Mouse (Mus musculus) spleen, adult 2 months (tissue): ENCODE measurements around the gene 1700013G24Rik. TPM values are rescaled to one million over a fixed set of nuclear protein-coding genes. Genes with fewer than 3 reads are reported as not detected.

Source experiments
- DNase-seq, 2 experiments: peaks; one replicate each; pipeline versions ENCODE4 v3.0.0 to v3.0.0-alpha.2; 2012 to 2021; ENCODE audit warnings: low spot score in 2 of 2, low read depth in 1 of 2
- H3K27ac ChIP-seq: fragments of 200-500 bp; 2 replicates; pipeline ENCODE4 v1.5.1; 2012; ENCODE audit warnings: low read length, inconsistent platforms; ENCODE audit not compliant: insufficient read depth
- H3K27me3 ChIP-seq: fragments of 200-500 bp; 2 replicates; pipeline ENCODE4 v1.6.1; 2012; ENCODE audit warnings: mild to moderate bottlenecking, moderate library complexity, low read length, inconsistent platforms; ENCODE audit not compliant: control insufficient read depth, insufficient read depth
- H3K36me3 ChIP-seq: fragments of 200-500 bp; 2 replicates; pipeline ENCODE4 v1.6.1; 2012; ENCODE audit warnings: mild to moderate bottlenecking, low read length, inconsistent platforms; ENCODE audit not compliant: control insufficient read depth, insufficient read depth
- H3K4me1 ChIP-seq: fragments of 200-500 bp; 2 replicates; pipeline ENCODE4 v1.6.1; 2011; ENCODE audit warnings: inconsistent platforms; ENCODE audit not compliant: control insufficient read depth, insufficient read depth, insufficient read length
- H3K4me3 ChIP-seq: fragments of 200-500 bp; 2 replicates; pipeline ENCODE4 v1.5.1; 2011; ENCODE audit warnings: mild to moderate bottlenecking, inconsistent platforms; ENCODE audit not compliant: insufficient read depth, insufficient read length; ENCODE audit errors: extremely low read depth
- CTCF ChIP-seq: fragments of 200-500 bp; IDR thresholded peaks from 2 replicates; pipeline ENCODE4 v1.5.1; 2011; ENCODE audit warnings: mild to moderate bottlenecking, inconsistent platforms; ENCODE audit not compliant: insufficient read depth, insufficient read length, insufficient replicate concordance; ENCODE audit errors: extremely low read depth
- POLR2A ChIP-seq: fragments of 200-500 bp; IDR thresholded peaks from 2 replicates; pipeline ENCODE4 v1.6.1; 2011; ENCODE audit warnings: low read depth, low read length, inconsistent platforms
- WGBS: fragments of 180-500 bp; shearing (Covaris S2); methylation state at CpG from one replicate; pipeline ENCODE4 v1.1.7; 2018; 5-methylcytosine and 5-hydroxymethylcytosine counted together
- polyA plus RNA-seq: library from polyadenylated mRNA; depleted of rRNA; stranded (reverse); fragments of >200 nt; gene quantifications from 2 replicates; pipeline ENCODE4 v1.2.3, GENCODE M21; 2012

The 1700013G24Rik gene
- polyA plus RNA-seq, 1 experiment: not detected

GRCm38 (mm10) chr4:137497367-137497766, 44.3 kb downstream of the 1700013G24Rik start:
- H3K27me3 ChIP-seq: no peaks in the 10 kb centered on the region
- TF ChIP-seq POLR2A (no peak), CTCF (no peak)
- no peak for DNase-seq
- peaks cover 28% of the 10 kb centered on the region; the same call in 1 of the 2 replicates for H3K4me1 ChIP-seq
- H3K27ac ChIP-seq: peak overlapping the region; percentile 43; the same call in 1 of the 2 replicates
- H3K36me3 ChIP-seq: no peaks in the 10 kb centered on the region
- WGBS: 83% methylated on average over 5 of the region's 5 CpGs
- H3K4me3 ChIP-seq: no peak overlapping the region

- TF ChIP-seq CTCF (no peak), POLR2A (no peak)
- WGBS: 50% methylated on average over 9 of the region's 9 CpGs
- H3K4me1 ChIP-seq: peaks cover 34% of the 10 kb centered on the region; the same call in 1 of the 2 replicates
- H3K27ac ChIP-seq: peak overlapping the region; percentile 43
- no peak overlapping the region for H3K4me3 ChIP-seq
- no peak for DNase-seq
- no peaks in the 10 kb centered on the region for H3K36me3 ChIP-seq
- H3K27me3 ChIP-seq: no peaks in the 10 kb centered on the region
Measured at GRCm38 (mm10) chr4:137497892-137498722, 45.0 kb downstream of the 1700013G24Rik start.

DNA sequence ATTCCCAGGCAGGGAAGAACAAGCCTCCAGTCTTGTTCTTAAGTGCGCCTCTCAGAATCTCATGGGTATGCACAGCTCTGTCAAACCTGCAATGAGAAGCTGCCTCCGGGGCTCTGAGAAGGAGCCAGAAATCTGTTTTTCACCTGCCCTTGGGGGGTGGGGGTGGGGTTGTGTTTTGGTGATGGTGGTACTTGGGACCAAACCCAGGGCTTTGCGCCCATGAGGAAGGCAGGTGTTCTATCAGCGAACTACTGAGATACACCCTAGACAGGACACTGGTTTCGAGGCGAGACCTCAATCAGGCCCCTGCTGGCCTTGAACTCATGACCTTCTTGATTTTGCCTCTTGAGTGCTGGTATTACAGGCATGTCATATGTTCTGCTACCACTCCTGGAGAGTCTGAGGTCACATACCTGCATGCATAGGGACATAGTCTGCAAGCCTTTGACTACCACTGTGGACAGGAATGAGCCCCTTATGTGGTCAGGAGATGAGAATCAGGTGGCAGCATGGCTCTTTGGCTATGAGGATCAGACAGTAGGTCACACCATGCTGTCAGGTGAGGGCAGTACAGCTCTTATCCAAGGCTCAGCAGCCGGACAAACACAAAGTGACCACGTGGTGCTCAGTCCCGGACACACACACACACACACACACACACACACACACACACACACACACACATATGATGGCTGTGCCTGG, 45.9 kb downstream of the 1700013G24Rik start:
- TF ChIP-seq CTCF (no peak), POLR2A (no peak)
- DNase-seq: no peak
- Histone ChIP-seq H3K27ac (no peak overlapping the region), H3K4me1 (peaks cover 31% of the 10 kb centered on the region; the same call in 1 of the 2 replicates), H3K36me3 (no peaks in the 10 kb centered on the region), H3K4me3 (no peak overlapping the region), H3K27me3 (no peaks in the 10 kb centered on the region)
- 87% methylated on average over 9 of the region's 9 CpGs for WGBS

GRCm38 (mm10) chr4:137500149-137500548, 47.1 kb downstream of the 1700013G24Rik start:
- no peaks in the 10 kb centered on the region for H3K27me3 ChIP-seq

DNA sequence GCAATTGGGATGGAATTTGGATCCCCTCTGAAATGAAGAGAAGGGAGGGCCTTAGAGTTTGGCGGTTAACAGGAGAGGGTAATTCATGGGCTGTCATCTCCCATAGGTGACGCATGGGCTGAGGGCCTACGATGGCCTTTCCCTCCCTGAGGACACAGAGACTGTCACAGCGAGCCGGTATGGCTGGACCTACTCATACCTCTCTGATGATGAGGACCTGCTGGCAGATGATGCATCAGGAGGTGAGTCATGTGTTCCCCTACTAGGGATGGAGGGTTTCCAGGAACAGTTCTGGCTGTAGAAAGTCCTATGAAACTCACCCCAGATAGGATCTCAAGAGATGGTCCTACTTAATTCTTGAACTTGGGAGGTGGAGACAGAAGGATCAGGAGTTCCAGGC, 47.9 kb downstream of the 1700013G24Rik start:
- Histone ChIP-seq H3K27ac (no peak overlapping the region), H3K27me3 (no peaks in the 10 kb centered on the region), H3K36me3 (no peaks in the 10 kb centered on the region), H3K4me3 (no peak overlapping the region), H3K4me1 (peaks cover 16% of the 10 kb centered on the region; the same call in 1 of the 2 replicates)
- 92% methylated on average over 5 of the region's 5 CpGs for WGBS
- no peak for DNase-seq
- TF ChIP-seq POLR2A: no peak

More at GRCm38 (mm10) chr4:137500149-137500548, 47.1 kb downstream of the 1700013G24Rik start:
- DNase-seq: no peak
- Histone ChIP-seq H3K4me3 (no peak overlapping the region), H3K27ac (no peak overlapping the region), H3K4me1 (peaks cover 21% of the 10 kb centered on the region; the same call in 1 of the 2 replicates), H3K36me3 (no peaks in the 10 kb centered on the region)
- WGBS: 86% methylated on average over 12 of the region's 12 CpGs
- TF ChIP-seq POLR2A (no peak), CTCF (no peak)

DNA sequence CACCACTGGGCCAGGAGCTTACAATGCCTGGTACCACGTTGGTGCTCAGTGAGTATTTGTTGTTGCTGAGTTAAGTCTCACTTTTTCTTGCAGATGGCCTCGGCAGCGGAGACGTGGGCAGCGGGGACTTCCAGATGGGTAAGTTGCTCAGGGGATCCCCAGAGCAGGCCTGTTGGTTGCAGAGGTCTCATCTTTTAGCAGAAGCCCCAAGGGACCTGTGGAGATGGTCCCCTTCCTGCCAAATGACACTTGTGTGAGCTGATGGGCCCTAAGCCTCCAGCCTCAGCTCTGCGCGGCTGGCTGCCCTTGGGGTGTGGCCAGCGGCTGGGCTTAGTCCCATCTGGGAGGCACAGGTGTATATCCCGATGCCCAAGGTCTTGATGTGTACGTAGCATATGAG, 49.1 kb downstream of the 1700013G24Rik start:
- 39% methylated on average over 10 of the region's 10 CpGs for WGBS
- H3K4me1 ChIP-seq: peaks cover 16% of the 10 kb centered on the region; the same call in 1 of the 2 replicates
- H3K27ac ChIP-seq: peak overlapping the region; percentile 24
- no peak overlapping the region for H3K4me3 ChIP-seq
- DNase-seq: peak; percentile 22 to 33
- TF ChIP-seq CTCF (no peak), POLR2A (no peak)
- H3K27me3 ChIP-seq: no peaks in the 10 kb centered on the region
- H3K36me3 ChIP-seq: no peaks in the 10 kb centered on the region

DNA sequence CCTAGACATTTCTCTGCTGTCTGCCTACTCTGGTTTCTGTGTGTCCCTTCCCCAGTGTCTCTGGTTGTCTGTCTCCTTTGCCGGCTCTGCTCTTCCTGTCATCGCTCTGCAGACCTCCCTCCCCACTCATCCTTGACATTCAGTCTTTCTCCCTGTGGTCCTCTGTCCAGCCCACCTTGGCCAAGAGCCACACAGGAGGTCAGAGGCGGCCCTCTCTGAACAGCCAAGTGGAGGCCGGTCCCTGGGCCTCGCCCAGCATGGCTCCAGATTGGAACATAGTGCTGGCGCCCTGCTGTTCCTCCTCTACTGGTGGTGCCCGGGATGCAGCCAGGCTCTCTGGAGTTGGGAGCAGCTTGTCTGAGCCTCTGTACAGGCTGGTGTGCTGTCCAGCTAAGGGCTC, 49.7 kb downstream of the 1700013G24Rik start:
- Histone ChIP-seq H3K36me3 (no peaks in the 10 kb centered on the region), H3K27me3 (no peaks in the 10 kb centered on the region), H3K27ac (no peak overlapping the region), H3K4me3 (no peak overlapping the region), H3K4me1 (peaks cover 16% of the 10 kb centered on the region; the same call in 1 of the 2 replicates)
- WGBS: 85% methylated on average over 7 of the region's 7 CpGs
- no peak for DNase-seq
- TF ChIP-seq CTCF (no peak), POLR2A (no peak)
